Mouse (Mus musculus): ENCODE data around the gene Plcd3. TPM values are rescaled to one million over a fixed set of nuclear protein-coding genes. Genes with fewer than 3 reads are reported as not detected.

Gene Plcd3
- polyA plus RNA-seq, 1 experiment, result 2.6 TPM

- Histone ChIP-seq H3K27ac (ENCODE audit: control insufficient read depth, insufficient read depth, low read depth, low read length, poor library complexity) (peak within 1 kb of the TSS; percentile 98), H3K4me3 (replicated peaks; ENCODE audit: control insufficient read depth, low read depth, low read length) (peak within 1 kb of the TSS; percentile 94), H3K4me1 (ENCODE audit: control insufficient read depth, insufficient read depth, low read length) (no peaks in the 10 kb centered on the region)
- TF ChIP-seq POLR2A (IDR thresholded peaks at IDR 0.05; ENCODE audit: borderline replicate concordance, control insufficient read depth, low read depth, low read length) (0 out of 2 replicates have a peak, but pooled peaks have one; percentile 33), CTCF (IDR thresholded peaks at IDR 0.05; ENCODE audit: control insufficient read depth, insufficient read depth, low read length) (no peak)
- under 1% methylated on average over 39 of the region's 39 CpGs for WGBS
Measured at GRCm38 (mm10) chr11:103131701-103132575, 30.5 kb upstream of the Plcd3 start, which contains the start of gene Hexim2. TSS of gene Hexim2 (plus strand) at chr11:103132429.

- Histone ChIP-seq H3K4me3 (replicated peaks; ENCODE audit: control insufficient read depth, low read depth, low read length) (no peak overlapping the region), H3K27ac (ENCODE audit: control insufficient read depth, insufficient read depth, low read depth, low read length, poor library complexity) (no peak overlapping the region), H3K4me1 (ENCODE audit: control insufficient read depth, insufficient read depth, low read length) (no peaks in the 10 kb centered on the region)
- 80% methylated on average over 5 of the region's 5 CpGs for WGBS
- TF ChIP-seq CTCF (IDR thresholded peaks at IDR 0.05; ENCODE audit: control insufficient read depth, insufficient read depth, low read length) (no peak), POLR2A (IDR thresholded peaks at IDR 0.05; ENCODE audit: borderline replicate concordance, control insufficient read depth, low read depth, low read length) (no peak)
Measured at GRCm38 (mm10) chr11:103120315-103120714, 18.9 kb upstream of the Plcd3 start.

GRCm38 (mm10) chr11:103119609-103120008 lies 18.2 kb upstream of the Plcd3 start:
- 72% methylated on average over 5 of the region's 5 CpGs for WGBS
- no peaks in the 10 kb centered on the region; the same call in 1 of the 2 replicates for H3K4me1 ChIP-seq (ENCODE audit: control insufficient read depth, insufficient read depth, low read length)
- H3K4me3 ChIP-seq (replicated peaks; ENCODE audit: control insufficient read depth, low read depth, low read length), result no peak overlapping the region
- TF ChIP-seq CTCF (IDR thresholded peaks at IDR 0.05; ENCODE audit: control insufficient read depth, insufficient read depth, low read length) (no peak), POLR2A (IDR thresholded peaks at IDR 0.05; ENCODE audit: borderline replicate concordance, control insufficient read depth, low read depth, low read length) (no peak)
- no peak overlapping the region for H3K27ac ChIP-seq (ENCODE audit: control insufficient read depth, insufficient read depth, low read depth, low read length, poor library complexity)

DNA sequence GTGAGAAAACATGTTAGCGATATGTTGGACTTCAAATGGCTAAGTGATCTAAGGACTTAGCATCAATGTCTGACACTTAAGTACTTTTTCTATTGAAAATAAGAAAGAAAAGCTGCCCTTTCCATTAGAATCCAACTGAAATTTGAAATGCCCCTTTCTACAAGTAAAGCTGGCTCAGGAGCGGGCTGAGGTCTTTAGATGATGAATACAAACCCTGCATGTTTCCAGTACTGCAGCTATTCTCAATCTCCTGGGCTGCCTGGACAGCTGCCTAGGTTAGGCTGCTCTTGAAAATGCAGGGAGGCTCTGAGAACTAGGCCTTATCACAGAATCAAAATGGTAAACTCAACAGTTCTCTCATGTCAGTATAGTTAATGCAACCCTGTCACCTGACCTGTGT lies 17.4 kb upstream of the Plcd3 start:
- no peaks in the 10 kb centered on the region; the same call in 1 of the 2 replicates for H3K4me1 ChIP-seq (ENCODE audit: control insufficient read depth, insufficient read depth, low read length)
- H3K27ac ChIP-seq (ENCODE audit: control insufficient read depth, insufficient read depth, low read depth, low read length, poor library complexity), result no peak overlapping the region
- WGBS, result 90% methylated on average over 2 of the region's 2 CpGs
- H3K4me3 ChIP-seq (replicated peaks; ENCODE audit: control insufficient read depth, low read depth, low read length), result no peak overlapping the region
- no peak for TF ChIP-seq POLR2A (IDR thresholded peaks at IDR 0.05; ENCODE audit: borderline replicate concordance, control insufficient read depth, low read depth, low read length)
- no peak for TF ChIP-seq CTCF (IDR thresholded peaks at IDR 0.05; ENCODE audit: control insufficient read depth, insufficient read depth, low read length)

DNA sequence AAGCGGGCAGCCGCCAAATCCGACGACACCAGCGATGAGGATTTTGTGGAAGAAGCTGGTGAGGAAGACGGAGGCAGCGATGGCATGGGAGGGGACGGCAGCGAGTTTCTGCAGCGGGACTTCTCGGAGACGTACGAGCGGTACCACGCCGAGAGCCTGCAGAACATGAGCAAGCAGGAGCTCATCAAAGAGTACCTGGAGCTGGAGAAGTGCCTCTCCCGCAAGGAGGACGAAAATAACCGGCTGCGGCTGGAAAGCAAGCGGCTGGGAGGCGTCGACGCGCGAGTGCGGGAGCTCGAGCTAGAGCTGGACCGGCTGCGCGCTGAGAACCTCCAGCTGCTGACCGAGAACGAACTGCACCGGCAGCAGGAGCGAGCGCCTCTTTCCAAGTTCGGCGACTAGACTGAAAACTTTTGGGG lies 16.1 kb upstream of the Plcd3 start:
- peak overlapping the region; percentile 42; the same call in 1 of the 2 replicates for H3K27ac ChIP-seq (ENCODE audit: control insufficient read depth, insufficient read depth, low read depth, low read length, poor library complexity)
- H3K4me1 ChIP-seq (ENCODE audit: control insufficient read depth, insufficient read depth, low read length), result no peaks in the 10 kb centered on the region; the same call in 1 of the 2 replicates
- TF ChIP-seq CTCF (IDR thresholded peaks at IDR 0.05; ENCODE audit: control insufficient read depth, insufficient read depth, low read length) (no peak), POLR2A (IDR thresholded peaks at IDR 0.05; ENCODE audit: borderline replicate concordance, control insufficient read depth, low read depth, low read length) (no peak)
- WGBS, result 1% methylated on average over 38 of the region's 38 CpGs
- H3K4me3 ChIP-seq (replicated peaks; ENCODE audit: control insufficient read depth, low read depth, low read length), result peak overlapping the region; percentile 90

GRCm38 (mm10) chr11:103116959-103117590 lies 15.6 kb upstream of the Plcd3 start:
- peak overlapping the region; percentile 90 for H3K4me3 ChIP-seq (replicated peaks; ENCODE audit: control insufficient read depth, low read depth, low read length)
- peak overlapping the region; percentile 91 for H3K27ac ChIP-seq (ENCODE audit: control insufficient read depth, insufficient read depth, low read depth, low read length, poor library complexity)
- under 1% methylated on average over 35 of the region's 35 CpGs for WGBS
- peak; percentile 34; the same call in 1 of the 2 replicates for TF ChIP-seq POLR2A (IDR thresholded peaks at IDR 0.05; ENCODE audit: borderline replicate concordance, control insufficient read depth, low read depth, low read length)
- TF ChIP-seq CTCF (IDR thresholded peaks at IDR 0.05; ENCODE audit: control insufficient read depth, insufficient read depth, low read length), result peak; percentile 80
- no peaks in the 10 kb centered on the region; the same call in 1 of the 2 replicates for H3K4me1 ChIP-seq (ENCODE audit: control insufficient read depth, insufficient read depth, low read length)

DNA sequence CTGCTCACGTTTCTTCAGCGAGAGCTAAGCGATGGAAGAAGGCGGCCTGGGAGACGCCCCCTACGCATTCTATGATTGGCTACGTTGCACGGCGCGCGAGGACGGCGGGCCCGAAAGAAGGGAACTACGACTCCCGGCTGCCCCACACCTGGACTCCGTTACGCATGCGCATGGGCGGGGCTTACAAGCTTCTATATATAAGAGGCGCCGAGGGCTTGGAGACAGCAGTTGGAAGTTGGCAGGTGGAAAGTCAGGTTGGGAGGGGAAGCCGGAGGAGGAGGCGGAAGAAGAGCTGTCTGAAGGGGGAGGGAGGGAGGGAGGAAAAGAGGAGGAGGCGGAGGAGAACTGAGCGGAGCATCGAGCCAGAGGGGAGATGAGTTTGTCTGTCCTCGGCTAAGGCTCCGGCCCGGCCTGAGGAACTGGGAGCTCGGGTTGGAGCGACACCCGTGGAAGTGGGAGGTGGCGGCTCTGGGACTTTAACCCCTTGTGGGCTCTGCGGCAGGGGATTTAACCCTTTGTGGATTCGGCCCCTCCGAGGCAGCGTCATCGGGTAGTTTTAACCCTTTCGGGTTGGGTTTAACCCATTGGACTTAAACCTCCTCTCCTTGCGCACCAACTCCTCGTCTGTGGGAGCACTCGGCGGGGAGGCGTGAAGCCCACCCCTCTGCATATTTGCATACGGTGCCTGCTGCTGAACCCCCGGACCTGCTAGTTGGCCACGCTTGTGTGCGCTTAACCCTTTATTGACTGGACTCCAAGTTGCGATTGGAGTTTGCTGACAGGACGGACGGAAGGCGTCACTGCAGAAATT lies 14.8 kb upstream of the Plcd3 start, which contains the start of gene Hexim1:
TSS of gene Hexim1 (plus strand) at position 224 of the 811 bp plus-strand sequence.
- under 1% methylated on average over 53 of the region's 53 CpGs for WGBS
- peak within 1 kb of the TSS; percentile 94 for H3K27ac ChIP-seq (ENCODE audit: control insufficient read depth, insufficient read depth, low read depth, low read length, poor library complexity)
- H3K4me3 ChIP-seq (replicated peaks; ENCODE audit: control insufficient read depth, low read depth, low read length), result peak within 1 kb of the TSS; percentile 90
- no peaks in the 10 kb centered on the region; the same call in 1 of the 2 replicates for H3K4me1 ChIP-seq (ENCODE audit: control insufficient read depth, insufficient read depth, low read length)
- no peak for TF ChIP-seq CTCF (IDR thresholded peaks at IDR 0.05; ENCODE audit: control insufficient read depth, insufficient read depth, low read length)
- peak; percentile 98 for TF ChIP-seq POLR2A (IDR thresholded peaks at IDR 0.05; ENCODE audit: borderline replicate concordance, control insufficient read depth, low read depth, low read length)

Measured in bone marrow, adult 2 months (tissue).